Mouse (Mus musculus) adrenal gland, postnatal 10 days (tissue): ENCODE data around the gene Slc5a4a. TPM values are rescaled to one million over a fixed set of nuclear protein-coding genes. Genes with fewer than 3 reads are reported as not detected.

Source experiments
- DNase-seq: peaks from one replicate; pipeline ENCODE4 v3.0.0; 2021; ENCODE audit warnings: mixed read lengths
- long read RNA-seq, 2 experiments: library from polyadenylated mRNA; stranded (forward); transcript quantifications; one replicate each; pipeline ENCODE4 v2.0.0; 2021
- total RNA-seq, 2 experiments: library from RNA; stranded (reverse); gene quantifications; 2 replicates each; pipeline ENCODE4 v1.2.3; 2021

The Slc5a4a gene
- not detected for total RNA-seq
- long read RNA-seq, experiment 1: 0 reads
- long read RNA-seq, experiment 2: 0 reads

- no peak for DNase-seq
Observed at GRCm38 (mm10) chr10:76147278-76147677, at the start of gene Slc5a4a. Gene Slc5a4a, plus strand, starts transcription at chr10:76147451.

GRCm38 (mm10) chr10:76110861-76111260 lies 36.4 kb upstream of the Slc5a4a start, which contains the start of gene Slc5a4b:
Gene Slc5a4b, minus strand, starts transcription at chr10:76110961.
- DNase-seq: no peak

GRCm38 (mm10) chr10:76117966-76118365 lies 29.3 kb upstream of the Slc5a4a start:
- DNase-seq: peak; percentile 82

GRCm38 (mm10) chr10:76118741-76119140 lies 28.5 kb upstream of the Slc5a4a start:
- DNase-seq: peak; percentile 23

- no peak for DNase-seq
Observed at GRCm38 (mm10) chr10:76120124-76120711, 27.0 kb upstream of the Slc5a4a start.

- DNase-seq: no peak
Observed at GRCm38 (mm10) chr10:76121495-76121894, 25.8 kb upstream of the Slc5a4a start.

GRCm38 (mm10) chr10:76132506-76132905 lies 14.7 kb upstream of the Slc5a4a start:
- no peak for DNase-seq

- DNase-seq: no peak
Observed at GRCm38 (mm10) chr10:76136318-76136717, 10.9 kb upstream of the Slc5a4a start.

GRCm38 (mm10) chr10:76146846-76147245 lies 405 bp upstream of the Slc5a4a start:
- DNase-seq: no peak

- DNase-seq: no peak
Observed at GRCm38 (mm10) chr10:76155911-76156310, 8.7 kb downstream of the Slc5a4a start.

- DNase-seq: no peak
Observed at GRCm38 (mm10) chr10:76157528-76157927, 10.3 kb downstream of the Slc5a4a start.

GRCm38 (mm10) chr10:76158009-76158408 lies 10.8 kb downstream of the Slc5a4a start:
- DNase-seq: no peak

- DNase-seq: no peak
Observed at GRCm38 (mm10) chr10:76174899-76175298, 27.6 kb downstream of the Slc5a4a start.

- DNase-seq: no peak
Observed at GRCm38 (mm10) chr10:76185216-76185615, 38.0 kb downstream of the Slc5a4a start.

- DNase-seq: no peak
Observed at GRCm38 (mm10) chr10:76188010-76188409, 40.8 kb downstream of the Slc5a4a start.

GRCm38 (mm10) chr10:76201416-76201815 lies 54.2 kb downstream of the Slc5a4a start:
- DNase-seq: no peak

- peak; percentile 83 for DNase-seq
Observed at GRCm38 (mm10) chr10:76201978-76202377, 54.7 kb downstream of the Slc5a4a start.

- peak; percentile 35 for DNase-seq
Observed at GRCm38 (mm10) chr10:76203798-76204283, 56.6 kb downstream of the Slc5a4a start.

GRCm38 (mm10) chr10:76207262-76207796 lies 60.1 kb downstream of the Slc5a4a start:
- DNase-seq: no peak

GRCm38 (mm10) chr10:76209241-76209640 lies 62.0 kb downstream of the Slc5a4a start:
- no peak for DNase-seq

GRCm38 (mm10) chr10:76210806-76211205 lies 63.6 kb downstream of the Slc5a4a start:
- no peak for DNase-seq

GRCm38 (mm10) chr10:76212121-76212520 lies 64.9 kb downstream of the Slc5a4a start:
- DNase-seq: no peak

GRCm38 (mm10) chr10:76214161-76214560 lies 66.9 kb downstream of the Slc5a4a start:
- DNase-seq: no peak

GRCm38 (mm10) chr10:76217056-76217455 lies 69.8 kb downstream of the Slc5a4a start:
- DNase-seq: no peak
